Mouse (Mus musculus): ENCODE measurements around the gene Lrrc27. TPM values are rescaled to one million over a fixed set of nuclear protein-coding genes. Genes with fewer than 3 reads are reported as not detected.

The Lrrc27 gene
- polyA plus RNA-seq, 1 experiment from 2014 or later = 1.8 TPM

GRCm38 (mm10) chr7:139257752-139258542 is 45.2 kb downstream of the Lrrc27 start:
- H3K36me3 ChIP-seq = peaks cover 29% of the 10 kb centered on the region
- H3K4me2 ChIP-seq = no peak overlapping the region
- no peak overlapping the region for H3K9ac ChIP-seq (replicated peaks)
- H3K27me3 ChIP-seq = no peaks in the 10 kb centered on the region; the same call in 1 of the 2 replicates
- 76% methylated on average over 10 of the region's 10 CpGs for WGBS
- H3K4me1 ChIP-seq (replicated peaks) = 0 out of 2 replicates have a peak, but pooled peaks cover 4% of the 10 kb centered on the region
- H3K9me3 ChIP-seq = 0 out of 2 replicates have a peak, but pooled peaks cover 4% of the 10 kb centered on the region
- peak overlapping the region; percentile 17; the same call in 1 of the 2 replicates for H3K27ac ChIP-seq
- no peak for ATAC-seq (ENCODE audit: insufficient number of reproducible peaks, insufficient read depth, low FRiP score, low TSS enrichment, low read depth)
- H3K4me3 ChIP-seq (replicated peaks) = no peak overlapping the region

GRCm38 (mm10) chr7:139264337-139264736 is 51.5 kb downstream of the Lrrc27 start:
- no peak for ATAC-seq (ENCODE audit: insufficient number of reproducible peaks, insufficient read depth, low FRiP score, low TSS enrichment, low read depth)
- Histone ChIP-seq H3K4me3 (replicated peaks) (no peak overlapping the region), H3K27me3 (no peaks in the 10 kb centered on the region), H3K9ac (replicated peaks) (no peak overlapping the region), H3K4me1 (replicated peaks) (peaks cover 6% of the 10 kb centered on the region; the same call in 1 of the 2 replicates), H3K9me3 (0 out of 2 replicates have a peak, but pooled peaks cover 4% of the 10 kb centered on the region), H3K36me3 (peaks cover 19% of the 10 kb centered on the region; the same call in 1 of the 2 replicates), H3K27ac (no peak overlapping the region), H3K4me2 (no peak overlapping the region)
- WGBS = 72% methylated on average over 4 of the region's 4 CpGs

GRCm38 (mm10) chr7:139265634-139266033 is 52.8 kb downstream of the Lrrc27 start:
- Histone ChIP-seq H3K27me3 (no peaks in the 10 kb centered on the region), H3K4me1 (replicated peaks) (peaks cover 6% of the 10 kb centered on the region; the same call in 1 of the 2 replicates), H3K9ac (replicated peaks) (no peak overlapping the region), H3K27ac (no peak overlapping the region), H3K36me3 (peaks cover 12% of the 10 kb centered on the region; the same call in 1 of the 2 replicates), H3K9me3 (0 out of 2 replicates have a peak, but pooled peaks cover 4% of the 10 kb centered on the region), H3K4me3 (replicated peaks) (no peak overlapping the region), H3K4me2 (no peak overlapping the region)
- WGBS = 66% methylated on average over 6 of the region's 6 CpGs
- no peak for ATAC-seq (ENCODE audit: insufficient number of reproducible peaks, insufficient read depth, low FRiP score, low TSS enrichment, low read depth)

- WGBS = 81% methylated on average over 6 of the region's 6 CpGs
- ATAC-seq (ENCODE audit: insufficient number of reproducible peaks, insufficient read depth, low FRiP score, low TSS enrichment, low read depth) = no peak
These were observed 53.6 kb downstream of the Lrrc27 start for GRCm38 (mm10) chr7:139266431-139266830.

GRCm38 (mm10) chr7:139266886-139267870 is 54.4 kb downstream of the Lrrc27 start:
- Histone ChIP-seq H3K27ac (no peak overlapping the region), H3K36me3 (peaks cover 9% of the 10 kb centered on the region; the same call in 1 of the 2 replicates), H3K9me3 (no peaks in the 10 kb centered on the region), H3K4me1 (replicated peaks) (peaks cover 9% of the 10 kb centered on the region), H3K4me3 (replicated peaks) (no peak overlapping the region), H3K27me3 (no peaks in the 10 kb centered on the region), H3K9ac (replicated peaks) (no peak overlapping the region), H3K4me2 (no peak overlapping the region)
- 76% methylated on average over 8 of the region's 8 CpGs for WGBS
- no peak for ATAC-seq (ENCODE audit: insufficient number of reproducible peaks, insufficient read depth, low FRiP score, low TSS enrichment, low read depth)

More at GRCm38 (mm10) chr7:139266431-139266830, 53.6 kb downstream of the Lrrc27 start:
- H3K9ac ChIP-seq (replicated peaks) = no peak overlapping the region
- H3K27me3 ChIP-seq = no peaks in the 10 kb centered on the region
- H3K4me1 ChIP-seq (replicated peaks) = peaks cover 6% of the 10 kb centered on the region; the same call in 1 of the 2 replicates
- no peak overlapping the region for H3K27ac ChIP-seq
- no peak overlapping the region for H3K4me3 ChIP-seq (replicated peaks)
- H3K9me3 ChIP-seq = 0 out of 2 replicates have a peak, but pooled peaks cover 1% of the 10 kb centered on the region
- H3K4me2 ChIP-seq = no peak overlapping the region
- peaks cover 9% of the 10 kb centered on the region; the same call in 1 of the 2 replicates for H3K36me3 ChIP-seq

GRCm38 (mm10) chr7:139270738-139271137 is 58.0 kb downstream of the Lrrc27 start:
- H3K36me3 ChIP-seq = peaks cover 9% of the 10 kb centered on the region; the same call in 1 of the 2 replicates
- H3K27ac ChIP-seq = no peak overlapping the region
- no peaks in the 10 kb centered on the region for H3K9me3 ChIP-seq
- peaks cover 18% of the 10 kb centered on the region for H3K4me1 ChIP-seq (replicated peaks)
- H3K27me3 ChIP-seq = no peaks in the 10 kb centered on the region
- H3K4me3 ChIP-seq (replicated peaks) = no peak overlapping the region
- no peak for ATAC-seq (ENCODE audit: insufficient number of reproducible peaks, insufficient read depth, low FRiP score, low TSS enrichment, low read depth)
- H3K4me2 ChIP-seq = no peak overlapping the region
- no peak overlapping the region for H3K9ac ChIP-seq (replicated peaks)
- 73% methylated on average over 1 of the region's 1 CpGs for WGBS

GRCm38 (mm10) chr7:139271871-139272270 is 59.1 kb downstream of the Lrrc27 start:
- H3K9me3 ChIP-seq = no peaks in the 10 kb centered on the region

GRCm38 (mm10) chr7:139272639-139273396 is 60.0 kb downstream of the Lrrc27 start:
- Histone ChIP-seq H3K27ac (0 out of 2 replicates have a peak overlapping the region, but pooled peaks have one; percentile 23), H3K4me2 (no peak overlapping the region)
- 52% methylated on average over 1 of the region's 1 CpGs for WGBS

More at GRCm38 (mm10) chr7:139271871-139272270, 59.1 kb downstream of the Lrrc27 start:
- no peak for ATAC-seq (ENCODE audit: insufficient number of reproducible peaks, insufficient read depth, low FRiP score, low TSS enrichment, low read depth)
- Histone ChIP-seq H3K27me3 (no peaks in the 10 kb centered on the region), H3K4me3 (replicated peaks) (no peak overlapping the region), H3K4me2 (no peak overlapping the region), H3K9ac (replicated peaks) (no peak overlapping the region), H3K27ac (no peak overlapping the region), H3K36me3 (peaks cover 6% of the 10 kb centered on the region; the same call in 1 of the 2 replicates), H3K4me1 (replicated peaks) (peaks cover 18% of the 10 kb centered on the region)
- 84% methylated on average over 5 of the region's 5 CpGs for WGBS

GRCm38 (mm10) chr7:139273397-139273719 is 60.6 kb downstream of the Lrrc27 start:
- peak overlapping the region; percentile 23; the same call in 1 of the 2 replicates for H3K27ac ChIP-seq
- no peaks in the 10 kb centered on the region for H3K27me3 ChIP-seq
- H3K9ac ChIP-seq (replicated peaks) = no peak overlapping the region
- H3K4me3 ChIP-seq (replicated peaks) = no peak overlapping the region
- peaks cover 5% of the 10 kb centered on the region; the same call in 1 of the 2 replicates for H3K36me3 ChIP-seq
- peaks cover 18% of the 10 kb centered on the region for H3K4me1 ChIP-seq (replicated peaks)
- no peaks in the 10 kb centered on the region for H3K9me3 ChIP-seq
- no peak overlapping the region for H3K4me2 ChIP-seq
- no peak for ATAC-seq (ENCODE audit: insufficient number of reproducible peaks, insufficient read depth, low FRiP score, low TSS enrichment, low read depth)
- 69% methylated on average over 2 of the region's 2 CpGs for WGBS

More at GRCm38 (mm10) chr7:139272639-139273396, 60.0 kb downstream of the Lrrc27 start:
- Histone ChIP-seq H3K9ac (replicated peaks) (no peak overlapping the region), H3K36me3 (peaks cover 5% of the 10 kb centered on the region; the same call in 1 of the 2 replicates), H3K9me3 (no peaks in the 10 kb centered on the region), H3K4me1 (replicated peaks) (peaks cover 18% of the 10 kb centered on the region), H3K4me3 (replicated peaks) (no peak overlapping the region), H3K27me3 (no peaks in the 10 kb centered on the region)
- ATAC-seq (ENCODE audit: insufficient number of reproducible peaks, insufficient read depth, low FRiP score, low TSS enrichment, low read depth) = no peak

GRCm38 (mm10) chr7:139275586-139275985 is 62.8 kb downstream of the Lrrc27 start:
- H3K4me3 ChIP-seq (replicated peaks) = no peak overlapping the region
- no peaks in the 10 kb centered on the region for H3K27me3 ChIP-seq
- peaks cover 18% of the 10 kb centered on the region for H3K4me1 ChIP-seq (replicated peaks)
- H3K36me3 ChIP-seq = no peaks in the 10 kb centered on the region
- no peaks in the 10 kb centered on the region for H3K9me3 ChIP-seq
- H3K27ac ChIP-seq = no peak overlapping the region
- WGBS = 65% methylated on average over 10 of the region's 10 CpGs
- no peak overlapping the region for H3K9ac ChIP-seq (replicated peaks)
- no peak overlapping the region for H3K4me2 ChIP-seq
- no peak for ATAC-seq (ENCODE audit: insufficient number of reproducible peaks, insufficient read depth, low FRiP score, low TSS enrichment, low read depth)

Data from limb, embryonic 12.5 days (tissue).